Mouse (Mus musculus) ES-E14 (cell line): Measurements from ENCODE around the gene Eid2b. TPM values are rescaled to one million over a fixed set of nuclear protein-coding genes. Genes with fewer than 3 reads are reported as not detected.

Experiments
- DNase-seq: peaks from one replicate; pipeline ENCODE4 v3.0.0-alpha.2; 2013; ENCODE audit warnings: low read depth, low spot score
- H3K27ac ChIP-seq: 2 replicates; pipeline ENCODE4 v1.5.1; 2012; ENCODE audit warnings: low read depth, mild to moderate bottlenecking, low read length, moderate library complexity, mixed read lengths; ENCODE audit not compliant: poor library complexity, insufficient read depth, severe bottlenecking
- H3K36me3 ChIP-seq: 2 replicates; pipeline ENCODE4 v1.6.1; 2012; ENCODE audit warnings: mild to moderate bottlenecking, low read length, moderate library complexity, mixed read lengths; ENCODE audit not compliant: control insufficient read depth, poor library complexity, insufficient read depth, severe bottlenecking
- H3K4me1 ChIP-seq, 2 experiments: fragments of 150-350 bp in 1 of 2; sonication (generic) in 1 of 2; 2 replicates each; pipeline ENCODE4 v1.6.1; 2012; ENCODE audit warnings: low read length in 2 of 2, mild to moderate bottlenecking in 1 of 2, mixed read lengths in 1 of 2; ENCODE audit not compliant: control insufficient read depth in 2 of 2, insufficient read depth in 2 of 2, poor library complexity in 1 of 2
- H3K4me3 ChIP-seq, 2 experiments: fragments of 150-350 bp in 1 of 2; sonication (generic) in 1 of 2; 2 replicates each; pipeline ENCODE4 v1.5.1; 2012; ENCODE audit warnings: low read length in 2 of 2, low read depth in 1 of 2, mild to moderate bottlenecking in 1 of 2, mixed read lengths in 1 of 2; ENCODE audit not compliant: insufficient read depth in 1 of 2, poor library complexity in 1 of 2, severe bottlenecking in 1 of 2
- H3K9ac ChIP-seq: 2 replicates; pipeline ENCODE4 v1.6.1; 2012; ENCODE audit warnings: low read depth, mild to moderate bottlenecking, low read length, mixed read lengths; ENCODE audit not compliant: poor library complexity, insufficient read depth, severe bottlenecking
- H3K9me3 ChIP-seq: fragments of 150-350 bp; sonication (generic); 2 replicates; pipeline ENCODE4 v1.6.1; 2012; ENCODE audit warnings: low read depth, mild to moderate bottlenecking, low read length; ENCODE audit not compliant: control insufficient read depth, insufficient read depth
- CHD2 ChIP-seq: IDR thresholded peaks from 2 replicates; pipeline ENCODE4 v1.6.1; 2014; ENCODE audit warnings: mild to moderate bottlenecking, low read depth, low read length, inconsistent platforms
- HCFC1 ChIP-seq: IDR thresholded peaks from 2 replicates; pipeline ENCODE4 v1.6.1; 2012; ENCODE audit warnings: low read length, inconsistent platforms, borderline replicate concordance; ENCODE audit not compliant: insufficient read depth
- MAFK ChIP-seq: IDR thresholded peaks from 2 replicates; pipeline ENCODE4 v1.6.1; 2014; ENCODE audit warnings: mild to moderate bottlenecking, low read depth, low read length, inconsistent platforms; ENCODE audit not compliant: insufficient read depth
- ZC3H11A ChIP-seq: IDR thresholded peaks from 2 replicates; pipeline ENCODE4 v1.6.1; 2012; ENCODE audit warnings: low read depth, mild to moderate bottlenecking, inconsistent platforms, low read length, borderline replicate concordance
- ZNF384 ChIP-seq: IDR thresholded peaks from 2 replicates; pipeline ENCODE4 v1.6.1; 2012; ENCODE audit warnings: low read depth, low read length, inconsistent platforms
- in situ Hi-C, 2 experiments: fragments of 600-800 bp; cut with MboI; formaldehyde crosslinking; loops; one replicate each; pipeline ENCODE4 v1.15.1; 2025; ENCODE audit warnings: low sequenced_read_pairs in 2 of 2, inconsistent platforms in 1 of 2; ENCODE audit not compliant: unreplicated experiment in 2 of 2
- total RNA-seq: library from RNA; depleted of rRNA; stranded (reverse); fragments of 300-350 nt; gene quantifications from 2 replicates; pipeline ENCODE4 v1.2.3, GENCODE M21; 2012

Gene Eid2b
- total RNA-seq, 1 experiment = 4.6 TPM

- no peaks in the 10 kb centered on the region for H3K9me3 ChIP-seq
- no peak for DNase-seq
- in situ Hi-C loops = no loop called here
- TF ChIP-seq ZC3H11A (no peak), HCFC1 (no peak), ZNF384 (no peak), MAFK (no peak), CHD2 (no peak)
- H3K27ac ChIP-seq = no peak overlapping the region
- peaks cover 0 to 7% of the 10 kb centered on the region in 2 experiments; a peak in 2 of 4 replicates for H3K4me1 ChIP-seq
- no peak overlapping the region for H3K4me3 ChIP-seq
- H3K36me3 ChIP-seq = peaks cover 2% of the 10 kb centered on the region; the same call in 1 of the 2 replicates
- no peak overlapping the region for H3K9ac ChIP-seq
Measured at GRCm38 (mm10) chr7:28271761-28272160, 5.8 kb upstream of the Eid2b start.

- Histone ChIP-seq H3K27ac (no peak overlapping the region), H3K9ac (no peak overlapping the region), H3K36me3 (no peaks in the 10 kb centered on the region), H3K4me3 (no peak overlapping the region), H3K4me1 (peaks cover 1% of the 10 kb centered on the region in 2 experiments; a peak in 1 of 4 replicates), H3K9me3 (no peaks in the 10 kb centered on the region)
- in situ Hi-C loops = no loop called here
- TF ChIP-seq ZNF384 (no peak), MAFK (no peak), CHD2 (no peak), HCFC1 (no peak), ZC3H11A (no peak)
- no peak for DNase-seq
Measured at GRCm38 (mm10) chr7:28277237-28277614, 313 bp upstream of the Eid2b start.

- in situ Hi-C loops = no loop called here
- Histone ChIP-seq H3K4me1 (peaks cover 1% of the 10 kb centered on the region in 2 experiments; a peak in 1 of 4 replicates), H3K9me3 (no peaks in the 10 kb centered on the region), H3K36me3 (no peaks in the 10 kb centered on the region), H3K9ac (peak overlapping the region; percentile 96), H3K27ac (no peak overlapping the region; the same call in 1 of the 2 replicates), H3K4me3 (peak overlapping the region; percentile 58 to 85)
- TF ChIP-seq ZC3H11A (no peak), HCFC1 (0 out of 2 replicates have a peak, but pooled peaks have one; percentile 0)
- no peak for DNase-seq
Measured at GRCm38 (mm10) chr7:28278279-28278652, 727 bp downstream of the Eid2b start.

- Histone ChIP-seq H3K9ac (no peak overlapping the region), H3K27ac (no peak overlapping the region), H3K36me3 (no peaks in the 10 kb centered on the region), H3K4me1 (peaks cover 1% of the 10 kb centered on the region in 2 experiments; a peak in 1 of 4 replicates), H3K4me3 (no peak overlapping the region), H3K9me3 (no peaks in the 10 kb centered on the region)
- no peak for TF ChIP-seq ZNF384
- DNase-seq = no peak
- in situ Hi-C loops = no loop called here
Measured at GRCm38 (mm10) chr7:28280630-28281029, 3.1 kb downstream of the Eid2b start.

DNA sequence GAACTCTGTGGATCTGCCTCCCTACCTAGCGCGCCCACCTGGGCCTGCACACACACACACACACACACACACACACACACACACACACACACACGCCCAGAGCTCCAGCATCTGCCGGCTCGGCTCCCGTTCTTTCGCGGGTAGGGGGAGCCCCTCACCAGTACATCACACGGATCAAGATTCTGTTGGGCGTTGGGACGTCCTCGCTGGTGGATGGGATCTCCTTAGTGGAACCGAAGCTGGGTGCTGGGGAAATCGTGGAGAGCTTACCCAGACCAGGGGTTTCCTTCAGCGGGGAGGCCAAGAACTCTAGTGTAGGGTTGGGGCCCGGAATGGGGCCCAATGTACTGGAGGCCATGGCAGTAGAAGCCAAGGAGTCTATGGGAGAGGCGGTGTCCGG is 12.6 kb downstream of the Eid2b start:
- Histone ChIP-seq H3K4me3 (peak overlapping the region; percentile 65 to 67), H3K36me3 (no peaks in the 10 kb centered on the region), H3K9me3 (no peaks in the 10 kb centered on the region), H3K9ac (peak overlapping the region; percentile 73), H3K27ac (no peak overlapping the region), H3K4me1 (peaks cover 0 to 5% of the 10 kb centered on the region in 2 experiments; a peak in 1 of 4 replicates)
- no peak for DNase-seq
- in situ Hi-C loops = no loop called here
- no peak for TF ChIP-seq ZNF384
- TF ChIP-seq MAFK = no peak
